Mouse (Mus musculus) cortical plate, adult 2 months (tissue): ENCODE measurements at regions not wholly inside any gene's neighbourhood (a gene's known extent, or its start where the extent isn't known, plus 50 kb on each side); places are given as distances from the start of the nearest gene placed in this dataset.

Experiments
- CTCF ChIP-seq: fragments of 200-500 bp; IDR thresholded peaks from 2 replicates; pipeline ENCODE4 v1.5.1; 2011; ENCODE audit warnings: mild to moderate bottlenecking, control low read depth, low read length; ENCODE audit not compliant: insufficient read depth; ENCODE audit errors: extremely low read depth
- POLR2A ChIP-seq: fragments of 200-500 bp; IDR thresholded peaks from 2 replicates; pipeline ENCODE4 v1.6.1; 2011; ENCODE audit warnings: mild to moderate bottlenecking, low read length, control low read depth; ENCODE audit not compliant: insufficient read depth; ENCODE audit errors: extremely low read depth

DNA sequence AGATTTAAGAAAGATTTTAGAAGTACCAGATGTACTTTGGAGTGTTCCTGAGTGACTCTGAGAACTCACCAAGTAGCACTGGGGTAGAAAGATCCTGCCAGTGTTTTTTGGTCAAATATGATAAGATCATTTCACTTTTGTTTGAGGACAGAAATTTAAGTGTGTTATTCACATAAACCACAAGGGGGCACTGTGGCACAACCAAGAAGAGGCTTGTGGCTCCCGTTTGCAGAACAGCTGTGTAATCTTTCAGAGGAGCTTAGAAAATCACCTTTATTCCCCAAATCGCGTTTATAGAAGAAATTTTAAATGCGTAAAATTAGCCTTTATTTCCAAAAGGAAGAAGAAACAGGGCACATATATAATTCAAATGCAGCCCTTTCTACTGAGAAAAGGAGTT lies 2308.7 kb downstream of the 4930444P10Rik start:
- TF ChIP-seq CTCF (peak; percentile 73), POLR2A (no peak)
